Mouse (Mus musculus): ENCODE measurements around the gene Tbc1d24. TPM values are rescaled to one million over a fixed set of nuclear protein-coding genes. Genes with fewer than 3 reads are reported as not detected.

Gene Tbc1d24
- polyA plus RNA-seq, 1 experiment = 4.3 TPM

DNA sequence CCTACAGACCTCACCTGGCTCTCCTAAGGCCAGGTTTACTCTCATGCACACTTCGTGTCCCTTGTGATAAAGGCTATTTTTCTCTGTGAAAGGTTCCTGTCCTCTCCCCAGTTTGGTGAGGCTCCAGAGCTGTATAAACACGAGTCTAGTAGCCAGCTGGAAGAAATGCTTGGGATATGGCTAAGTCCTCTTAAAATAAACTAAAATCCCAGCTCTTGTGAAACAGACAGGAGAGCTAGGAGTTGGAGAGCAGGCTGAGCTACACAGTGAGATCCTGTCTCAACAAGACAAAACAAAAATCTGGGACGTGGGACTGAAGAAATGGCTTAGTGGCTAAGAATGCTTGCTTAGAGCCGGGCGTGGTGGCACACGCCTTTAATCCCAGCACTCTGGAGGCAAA is 7.8 kb upstream of the Tbc1d24 start:
- Histone ChIP-seq H3K4me3 (no peak overlapping the region), H3K36me3 (ENCODE audit: control insufficient read depth, insufficient read depth) (no peaks in the 10 kb centered on the region), H3K79me2 (ENCODE audit: control insufficient read depth, insufficient read depth) (no peaks in the 10 kb centered on the region), H3K4me2 (ENCODE audit: low read depth) (no peak overlapping the region), H3K27me3 (ENCODE audit: control insufficient read depth, insufficient read depth, insufficient read length) (no peaks in the 10 kb centered on the region), H3ac (ENCODE audit: control insufficient read depth, insufficient read length) (no peak overlapping the region)
- TF ChIP-seq CEBPB (IDR thresholded peaks at IDR 0.05; ENCODE audit: insufficient read depth, poor library complexity, severe bottlenecking) (no peak), USF1 (IDR thresholded peaks at IDR 0.05; ENCODE audit: low read depth) (no peak), MYOG (IDR thresholded peaks at IDR 0.05; ENCODE audit: control insufficient read depth in 1 of 3, insufficient read depth in 1 of 3, insufficient read length in 2 of 3, low read depth in 2 of 3) (no peak), TCF3 (IDR thresholded peaks at IDR 0.05; ENCODE audit: insufficient read length, low read depth) (no peak)

DNA sequence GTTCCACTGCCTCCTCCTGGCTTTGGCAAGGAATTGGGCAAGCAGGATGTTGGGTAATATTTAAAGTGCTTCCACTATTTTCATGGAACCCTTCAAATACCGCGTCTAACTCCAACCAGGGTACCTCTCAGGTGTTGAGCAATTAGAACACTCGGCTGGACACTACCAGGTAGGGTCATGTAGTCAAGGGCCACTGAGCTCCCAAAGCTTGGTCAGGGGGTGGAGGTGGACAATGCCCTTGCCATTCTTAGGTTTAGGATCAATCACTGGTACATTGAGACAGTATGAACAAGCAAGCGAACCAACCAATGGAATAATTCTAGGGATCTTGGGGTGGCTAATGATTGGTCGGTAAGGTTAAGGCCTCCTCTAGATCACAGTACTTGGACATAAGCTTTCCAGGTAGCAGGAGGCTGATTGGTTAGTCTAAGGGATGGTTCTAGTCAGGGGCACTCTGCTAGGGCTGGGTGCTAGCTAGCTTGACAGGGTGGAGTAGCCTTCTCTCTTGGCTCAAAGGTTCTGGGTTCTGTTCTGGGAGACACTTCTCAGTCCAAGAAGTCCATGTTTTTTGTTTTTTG is 7.2 kb upstream of the Tbc1d24 start:
- no peaks in the 10 kb centered on the region for H3K36me3 ChIP-seq (ENCODE audit: control insufficient read depth, insufficient read depth)
- TF ChIP-seq REST (IDR thresholded peaks at IDR 0.05; ENCODE audit: insufficient read depth, insufficient read length) (no peak), TCF3 (IDR thresholded peaks at IDR 0.05; ENCODE audit: insufficient read length, low read depth) (no peak), SRF (IDR thresholded peaks at IDR 0.05; ENCODE audit: control insufficient read depth, insufficient read length, low read depth) (no peak), TCF12 (IDR thresholded peaks at IDR 0.05; ENCODE audit: insufficient read depth, poor library complexity, severe bottlenecking) (no peak), USF1 (IDR thresholded peaks at IDR 0.05; ENCODE audit: low read depth) (no peak), MYOG (IDR thresholded peaks at IDR 0.05; ENCODE audit: control insufficient read depth in 1 of 3, insufficient read depth in 1 of 3, insufficient read length in 2 of 3, low read depth in 2 of 3) (no peak), E2F4 (IDR thresholded peaks at IDR 0.05; ENCODE audit: insufficient read depth) (no peak), POLR2A (IDR thresholded peaks at IDR 0.05; ENCODE audit: insufficient read length, low read depth) (no peak), MAX (IDR thresholded peaks at IDR 0.05; ENCODE audit: low read depth) (no peak), MYOD1 (IDR thresholded peaks at IDR 0.05; ENCODE audit: control insufficient read depth in 1 of 3, insufficient read length in 2 of 3, low read depth in 2 of 3) (no peak), CEBPB (IDR thresholded peaks at IDR 0.05; ENCODE audit: insufficient read depth, poor library complexity, severe bottlenecking) (no peak), POLR2AphosphoS2 (IDR thresholded peaks at IDR 0.05; ENCODE audit: insufficient read length, low read depth) (no peak)

GRCm38 (mm10) chr17:24211631-24212440 is 6.5 kb upstream of the Tbc1d24 start:
- Histone ChIP-seq H3K4me2 (ENCODE audit: low read depth) (no peak overlapping the region), H3ac (ENCODE audit: control insufficient read depth, insufficient read length) (no peak overlapping the region), H3K27me3 (ENCODE audit: control insufficient read depth, insufficient read depth, insufficient read length) (no peaks in the 10 kb centered on the region), H3K4me3 (no peak overlapping the region), H3K79me2 (ENCODE audit: control insufficient read depth, insufficient read depth) (no peaks in the 10 kb centered on the region), H3K36me3 (ENCODE audit: control insufficient read depth, insufficient read depth) (no peaks in the 10 kb centered on the region)
- TF ChIP-seq POLR2AphosphoS2 (IDR thresholded peaks at IDR 0.05; ENCODE audit: insufficient read length, low read depth) = no peak
- TF ChIP-seq MAX (IDR thresholded peaks at IDR 0.05; ENCODE audit: low read depth) = no peak
- TF ChIP-seq MYOG (IDR thresholded peaks at IDR 0.05; ENCODE audit: control insufficient read depth in 1 of 3, insufficient read depth in 1 of 3, insufficient read length in 2 of 3, low read depth in 2 of 3) = no peak
- TF ChIP-seq SRF (IDR thresholded peaks at IDR 0.05; ENCODE audit: control insufficient read depth, insufficient read length, low read depth) = no peak
- TF ChIP-seq MYOD1 (IDR thresholded peaks at IDR 0.05; ENCODE audit: control insufficient read depth in 1 of 3, insufficient read length in 2 of 3, low read depth in 2 of 3) = no peak
- no peak for TF ChIP-seq POLR2A (IDR thresholded peaks at IDR 0.05; ENCODE audit: insufficient read length, low read depth)
- TF ChIP-seq TCF12 (IDR thresholded peaks at IDR 0.05; ENCODE audit: insufficient read depth, poor library complexity, severe bottlenecking) = no peak
- no peak for TF ChIP-seq REST (IDR thresholded peaks at IDR 0.05; ENCODE audit: insufficient read depth, insufficient read length)
- TF ChIP-seq CEBPB (IDR thresholded peaks at IDR 0.05; ENCODE audit: insufficient read depth, poor library complexity, severe bottlenecking) = no peak
- no peak for TF ChIP-seq TCF3 (IDR thresholded peaks at IDR 0.05; ENCODE audit: insufficient read length, low read depth)
- no peak for TF ChIP-seq USF1 (IDR thresholded peaks at IDR 0.05; ENCODE audit: low read depth)
- TF ChIP-seq E2F4 (IDR thresholded peaks at IDR 0.05; ENCODE audit: insufficient read depth) = no peak

More for the DNA sequence above, 7.2 kb upstream of the Tbc1d24 start:
- Histone ChIP-seq H3ac (ENCODE audit: control insufficient read depth, insufficient read length) (no peak overlapping the region), H3K4me3 (no peak overlapping the region), H3K79me2 (ENCODE audit: control insufficient read depth, insufficient read depth) (no peaks in the 10 kb centered on the region), H3K27me3 (ENCODE audit: control insufficient read depth, insufficient read depth, insufficient read length) (no peaks in the 10 kb centered on the region), H3K4me2 (ENCODE audit: low read depth) (no peak overlapping the region)

- H3K4me3 ChIP-seq = no peak overlapping the region
- no peak for TF ChIP-seq USF1 (IDR thresholded peaks at IDR 0.05; ENCODE audit: low read depth)
- no peak for TF ChIP-seq POLR2AphosphoS2 (IDR thresholded peaks at IDR 0.05; ENCODE audit: insufficient read length, low read depth)
- TF ChIP-seq MYOD1 (IDR thresholded peaks at IDR 0.05; ENCODE audit: control insufficient read depth in 1 of 3, insufficient read length in 2 of 3, low read depth in 2 of 3) = no peak
- no peak for TF ChIP-seq CEBPB (IDR thresholded peaks at IDR 0.05; ENCODE audit: insufficient read depth, poor library complexity, severe bottlenecking)
- no peak overlapping the region for H3K4me2 ChIP-seq (ENCODE audit: low read depth)
- no peaks in the 10 kb centered on the region for H3K36me3 ChIP-seq (ENCODE audit: control insufficient read depth, insufficient read depth)
- no peak overlapping the region for H3ac ChIP-seq (ENCODE audit: control insufficient read depth, insufficient read length)
- H3K79me2 ChIP-seq (ENCODE audit: control insufficient read depth, insufficient read depth) = no peaks in the 10 kb centered on the region
- H3K27me3 ChIP-seq (ENCODE audit: control insufficient read depth, insufficient read depth, insufficient read length) = no peaks in the 10 kb centered on the region
Measured at GRCm38 (mm10) chr17:24210591-24210990, 5.2 kb upstream of the Tbc1d24 start.

DNA sequence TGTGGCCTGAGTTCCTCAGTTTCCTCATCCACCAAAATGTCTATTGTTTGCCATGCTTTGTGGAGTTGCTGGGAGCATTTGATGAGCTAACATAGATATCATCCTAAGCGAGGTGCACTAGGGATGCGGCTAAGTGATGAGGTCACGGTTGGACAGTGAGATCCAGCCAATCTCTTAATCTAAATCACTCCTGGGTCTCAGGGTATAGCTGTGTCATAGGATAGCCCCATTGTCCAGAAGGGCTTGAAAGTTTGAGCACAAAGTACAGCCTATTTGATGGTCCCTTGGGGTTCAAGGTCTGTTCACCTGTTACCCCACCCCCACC is 4.5 kb upstream of the Tbc1d24 start:
- no peaks in the 10 kb centered on the region for H3K27me3 ChIP-seq (ENCODE audit: control insufficient read depth, insufficient read depth, insufficient read length)

More for the DNA sequence above, 4.5 kb upstream of the Tbc1d24 start:
- no peaks in the 10 kb centered on the region for H3K36me3 ChIP-seq (ENCODE audit: control insufficient read depth, insufficient read depth)
- TF ChIP-seq POLR2A (IDR thresholded peaks at IDR 0.05; ENCODE audit: insufficient read length, low read depth) = no peak
- no peak for TF ChIP-seq MYOD1 (IDR thresholded peaks at IDR 0.05; ENCODE audit: control insufficient read depth in 1 of 3, insufficient read length in 2 of 3, low read depth in 2 of 3)
- TF ChIP-seq POLR2AphosphoS2 (IDR thresholded peaks at IDR 0.05; ENCODE audit: insufficient read length, low read depth) = no peak
- TF ChIP-seq SRF (IDR thresholded peaks at IDR 0.05; ENCODE audit: control insufficient read depth, insufficient read length, low read depth) = no peak
- TF ChIP-seq MAX (IDR thresholded peaks at IDR 0.05; ENCODE audit: low read depth) = no peak
- TF ChIP-seq USF1 (IDR thresholded peaks at IDR 0.05; ENCODE audit: low read depth) = no peak
- no peak for TF ChIP-seq REST (IDR thresholded peaks at IDR 0.05; ENCODE audit: insufficient read depth, insufficient read length)
- no peak for TF ChIP-seq CEBPB (IDR thresholded peaks at IDR 0.05; ENCODE audit: insufficient read depth, poor library complexity, severe bottlenecking)
- no peak for TF ChIP-seq TCF12 (IDR thresholded peaks at IDR 0.05; ENCODE audit: insufficient read depth, poor library complexity, severe bottlenecking)
- no peak for TF ChIP-seq MYOG (IDR thresholded peaks at IDR 0.05; ENCODE audit: control insufficient read depth in 1 of 3, insufficient read depth in 1 of 3, insufficient read length in 2 of 3, low read depth in 2 of 3)
- H3K79me2 ChIP-seq (ENCODE audit: control insufficient read depth, insufficient read depth) = no peaks in the 10 kb centered on the region
- H3K4me2 ChIP-seq (ENCODE audit: low read depth) = no peak overlapping the region
- H3ac ChIP-seq (ENCODE audit: control insufficient read depth, insufficient read length) = no peak overlapping the region
- no peak overlapping the region for H3K4me3 ChIP-seq
